Mouse (Mus musculus) cerebellum, adult 2 months (tissue): ENCODE data around the gene Olfr597.

ENCODE experiments used
- CTCF ChIP-seq: fragments of 200-500 bp; IDR thresholded peaks from 2 replicates; pipeline ENCODE4 v1.5.1; 2011; ENCODE audit warnings: low read depth, mild to moderate bottlenecking, control low read depth, low read length, moderate library complexity, borderline replicate concordance; ENCODE audit not compliant: insufficient read depth
- POLR2A ChIP-seq: fragments of 200-500 bp; IDR thresholded peaks from 2 replicates; pipeline ENCODE4 v1.6.1; 2011; ENCODE audit warnings: low read length, control low read depth, borderline replicate concordance; ENCODE audit not compliant: insufficient read depth

- TF ChIP-seq POLR2A (no peak), CTCF (no peak)
These were observed 33.5 kb downstream of the Olfr597 start, which contains the start of gene Olfr600 for GRCm38 (mm10) chr7:103349569-103349968.
